Mouse (Mus musculus) stomach, postnatal 0 days (tissue): ENCODE data around the gene Dnal4.

ENCODE experiments used
- CTCF ChIP-seq: IDR thresholded peaks from 2 replicates; pipeline ENCODE4 v1.5.1; 2016; ENCODE audit warnings: antibody characterized with exemption, low read depth, mild to moderate bottlenecking, moderate library complexity
- EP300 ChIP-seq: optimal IDR thresholded peaks from 2 replicates; pipeline ENCODE3; 2016; ENCODE audit warnings: antibody characterized with exemption

- TF ChIP-seq CTCF (no peak), EP300 (no peak)
These were observed 44.0 kb downstream of the Dnal4 start for GRCm38 (mm10) chr15:79733640-79734039.
